Mouse (Mus musculus): ENCODE data around the gene Dennd1b. TPM values are rescaled to one million over a fixed set of nuclear protein-coding genes. Genes with fewer than 3 reads are reported as not detected.

Gene Dennd1b
- polyA plus RNA-seq (2014; fragmentation: Nextera tagmentation; extraction: Ambion mirVana) = 12.2 and 13.3 TPM in 2 replicates

DNA sequence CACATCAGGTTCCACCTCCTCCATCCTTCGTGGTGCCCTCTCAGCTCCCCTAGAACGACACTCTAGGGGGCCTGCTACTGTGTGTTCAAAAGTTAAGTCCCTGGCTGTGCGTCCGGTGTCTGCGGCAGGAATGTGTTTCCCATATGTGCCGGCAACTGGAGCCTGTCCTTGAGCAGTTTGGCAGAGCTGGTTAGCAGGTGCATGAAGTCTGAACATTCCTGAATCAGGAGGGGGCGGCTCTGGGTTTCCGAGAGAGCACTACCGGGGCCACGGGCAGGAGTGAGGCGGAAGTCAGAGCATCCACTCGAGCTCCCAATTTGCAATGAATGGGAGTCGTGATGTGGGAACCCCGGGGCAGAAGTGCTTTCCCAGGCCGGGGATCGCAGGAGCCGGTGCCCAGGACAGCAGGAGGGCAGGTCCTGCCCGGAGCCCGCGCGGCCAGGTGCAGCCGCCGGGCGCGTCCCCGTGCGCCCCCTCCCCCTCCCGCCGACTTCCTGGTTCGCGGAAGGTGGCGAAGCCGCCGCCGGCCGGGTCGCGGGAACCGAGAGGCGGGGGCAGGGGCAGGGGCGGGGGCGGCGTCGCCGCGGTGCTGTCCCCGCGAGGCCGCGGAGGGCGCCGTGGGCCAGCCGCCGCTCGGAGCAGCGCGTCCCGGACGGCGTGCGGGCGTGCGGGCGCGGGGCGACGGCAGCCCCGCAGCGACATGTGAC is at the start of gene Dennd1b:
Gene Dennd1b, plus strand, starts transcription at position 275 of the 707 bp plus-strand sequence.
- WGBS = 2% methylated on average over 29 of the region's 69 CpGs

DNA sequence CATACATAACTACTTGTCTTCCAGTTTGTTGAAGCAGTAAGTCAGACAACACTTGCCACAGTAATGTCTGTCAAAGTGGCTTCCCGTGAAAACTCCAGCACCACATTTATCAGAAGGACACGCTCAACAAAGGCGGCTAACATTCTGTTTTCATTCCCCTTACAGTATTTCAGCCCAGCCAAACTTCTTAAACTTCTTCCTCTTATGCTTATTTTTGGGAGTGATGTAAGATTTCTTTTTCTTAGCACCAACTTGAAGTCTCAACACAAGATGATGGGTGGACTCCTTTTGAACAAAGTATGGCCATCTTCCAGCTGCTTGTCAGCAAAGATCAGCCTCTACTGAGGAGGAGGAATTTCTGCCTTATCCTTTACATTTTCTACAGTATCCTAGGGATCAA is 47.6 kb upstream of the Dennd1b start:
- DNase-seq (ENCODE audit: low spot score, missing footprints) (peak; percentile 68), ATAC-seq (ENCODE audit: low FRiP score) (no peak)
- H3K9me3 ChIP-seq (ENCODE audit: control insufficient read depth, low read length) = no peaks in the 10 kb centered on the region
- H3K27ac ChIP-seq (ENCODE audit: low read depth, low read length) = no peak overlapping the region
- H3K27me3 ChIP-seq (ENCODE audit: control insufficient read depth, insufficient read depth, low read length) = no peaks in the 10 kb centered on the region
- H3K9ac ChIP-seq (ENCODE audit: low read length) = no peak overlapping the region
- H3K36me3 ChIP-seq (ENCODE audit: control insufficient read depth, insufficient read depth, low read length) = no peaks in the 10 kb centered on the region
- H3K4me1 ChIP-seq (ENCODE audit: control insufficient read depth, insufficient read depth, low read length) = no peaks in the 10 kb centered on the region
- H3K4me3 ChIP-seq (ENCODE audit: low read depth, low read length) = no peak overlapping the region
- WGBS = over 99% methylated on average over 3 of the region's 3 CpGs
- H3K4me2 ChIP-seq = no peak overlapping the region

More for the DNA sequence above, at the start of gene Dennd1b:
- Histone ChIP-seq H3K9ac (ENCODE audit: low read length) (peak within 1 kb of the TSS; percentile 95), H3K4me2 (peak within 1 kb of the TSS; percentile 77), H3K27me3 (ENCODE audit: control insufficient read depth, insufficient read depth, low read length) (no peaks in the 10 kb centered on the region), H3K9me3 (ENCODE audit: control insufficient read depth, low read length) (no peaks in the 10 kb centered on the region), H3K27ac (ENCODE audit: low read depth, low read length) (peak within 1 kb of the TSS; percentile 78), H3K4me3 (ENCODE audit: low read depth, low read length) (peak within 1 kb of the TSS; percentile 90), H3K36me3 (ENCODE audit: control insufficient read depth, insufficient read depth, low read length) (no peaks in the 10 kb centered on the region; the same call in 1 of the 2 replicates), H3K4me1 (ENCODE audit: control insufficient read depth, insufficient read depth, low read length) (peaks cover 4% of the 10 kb centered on the region; the same call in 1 of the 2 replicates)
- DNase-seq (ENCODE audit: low spot score, missing footprints) (peak; percentile 95), ATAC-seq (ENCODE audit: low FRiP score) (peak; percentile 84)

DNA sequence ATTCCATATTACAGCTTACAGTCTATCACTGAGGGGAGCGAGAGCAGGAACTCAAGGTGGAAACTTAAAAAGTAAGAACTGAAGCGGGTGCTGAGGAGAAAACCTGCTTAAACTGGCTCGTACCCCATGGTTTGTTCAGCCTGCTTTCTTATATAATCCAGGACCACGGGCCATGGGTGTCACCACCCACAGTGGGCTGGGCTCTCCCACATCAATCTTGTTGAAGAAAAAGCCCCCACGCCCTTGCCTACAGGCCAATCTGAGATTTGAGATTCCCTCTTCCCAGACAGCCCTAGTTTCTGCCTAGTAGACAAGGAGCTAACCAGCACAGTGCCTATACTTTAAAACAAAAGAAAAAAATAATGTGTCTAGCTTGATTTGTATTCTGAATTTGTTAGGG is 43.6 kb upstream of the Dennd1b start:
- DNase-seq (ENCODE audit: low spot score, missing footprints) (peak; percentile 62), ATAC-seq (ENCODE audit: low FRiP score) (no peak)
- H3K27ac ChIP-seq (ENCODE audit: low read depth, low read length) = no peak overlapping the region
- H3K4me2 ChIP-seq = no peak overlapping the region
- no peaks in the 10 kb centered on the region for H3K4me1 ChIP-seq (ENCODE audit: control insufficient read depth, insufficient read depth, low read length)
- H3K4me3 ChIP-seq (ENCODE audit: low read depth, low read length) = no peak overlapping the region
- no peaks in the 10 kb centered on the region for H3K9me3 ChIP-seq (ENCODE audit: control insufficient read depth, low read length)
- no peaks in the 10 kb centered on the region for H3K36me3 ChIP-seq (ENCODE audit: control insufficient read depth, insufficient read depth, low read length)
- 88% methylated on average over 5 of the region's 5 CpGs for WGBS
- H3K9ac ChIP-seq (ENCODE audit: low read length) = no peak overlapping the region
- no peaks in the 10 kb centered on the region for H3K27me3 ChIP-seq (ENCODE audit: control insufficient read depth, insufficient read depth, low read length)

DNA sequence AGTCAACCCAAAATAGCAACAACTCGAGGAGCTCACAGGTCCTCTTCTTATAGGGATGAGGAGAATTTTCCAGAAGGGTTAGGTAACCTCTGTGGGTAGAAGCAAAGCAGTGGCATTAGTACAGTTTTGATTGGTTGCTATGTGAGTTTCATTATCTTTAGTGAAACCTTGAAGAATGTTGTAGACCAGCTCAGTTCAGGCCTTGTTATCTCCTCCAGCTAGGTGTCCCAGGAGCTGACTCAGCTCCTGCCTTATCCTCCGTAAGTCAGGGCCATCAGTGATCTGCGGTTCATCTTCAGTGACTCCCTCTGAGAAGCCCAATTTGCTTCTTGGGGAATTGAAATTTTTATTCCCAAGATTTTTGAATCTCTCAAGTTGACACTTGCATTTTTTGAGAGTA is 43.2 kb upstream of the Dennd1b start:
- no peak overlapping the region for H3K4me3 ChIP-seq (ENCODE audit: low read depth, low read length)
- H3K36me3 ChIP-seq (ENCODE audit: control insufficient read depth, insufficient read depth, low read length) = no peaks in the 10 kb centered on the region
- H3K9me3 ChIP-seq (ENCODE audit: control insufficient read depth, low read length) = no peaks in the 10 kb centered on the region
- H3K27me3 ChIP-seq (ENCODE audit: control insufficient read depth, insufficient read depth, low read length) = no peaks in the 10 kb centered on the region
- 80% methylated on average over 3 of the region's 3 CpGs for WGBS
- DNase-seq (ENCODE audit: low spot score, missing footprints) = no peak
- ATAC-seq (ENCODE audit: low FRiP score) = no peak
- no peaks in the 10 kb centered on the region for H3K4me1 ChIP-seq (ENCODE audit: control insufficient read depth, insufficient read depth, low read length)
- no peak overlapping the region for H3K27ac ChIP-seq (ENCODE audit: low read depth, low read length)
- no peak overlapping the region for H3K4me2 ChIP-seq
- H3K9ac ChIP-seq (ENCODE audit: low read length) = no peak overlapping the region

DNA sequence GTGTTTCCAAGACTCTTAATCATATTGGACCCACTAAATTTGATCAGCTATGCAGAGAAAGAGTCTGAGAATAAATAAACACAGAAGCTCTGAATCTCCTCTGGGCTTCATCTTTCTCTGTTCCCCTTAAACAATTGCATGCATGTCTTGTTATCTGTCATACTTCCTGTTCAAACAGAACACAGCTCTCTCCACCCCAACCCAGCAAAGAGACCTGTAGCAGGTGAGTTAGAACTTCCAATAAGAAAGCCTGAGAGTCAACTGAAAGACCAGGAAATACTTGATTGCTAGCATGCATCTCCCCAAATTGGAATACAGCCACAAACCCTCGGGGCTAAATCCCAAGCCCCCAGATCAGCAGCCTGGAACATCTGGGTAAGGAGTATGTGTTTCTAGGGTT is 42.4 kb upstream of the Dennd1b start:
- no peak for ATAC-seq (ENCODE audit: low FRiP score)
- no peak overlapping the region for H3K4me2 ChIP-seq
- 84% methylated on average over 1 of the region's 1 CpGs for WGBS

DNA sequence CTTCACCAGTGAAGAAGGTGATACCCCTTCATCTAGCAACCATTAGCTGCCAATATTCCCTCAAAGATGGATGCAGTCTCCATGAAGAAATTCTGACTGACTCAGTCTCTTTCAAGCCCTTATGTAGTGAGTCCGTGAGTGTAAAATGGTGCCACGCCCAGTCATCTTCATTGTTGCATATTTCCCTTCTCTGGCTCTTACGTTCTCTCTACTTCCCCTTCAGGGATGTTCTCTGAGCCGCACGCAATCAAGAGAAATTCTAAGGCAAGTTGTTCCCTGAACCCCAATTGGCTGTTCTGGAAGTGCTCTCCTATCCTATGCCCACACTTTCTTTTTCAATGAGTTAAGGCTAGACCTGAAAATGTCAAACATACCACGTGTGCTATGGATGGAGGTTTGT is 40.3 kb upstream of the Dennd1b start:
- 91% methylated on average over 6 of the region's 6 CpGs for WGBS
- Histone ChIP-seq H3K9me3 (ENCODE audit: control insufficient read depth, low read length) (no peaks in the 10 kb centered on the region), H3K4me2 (no peak overlapping the region), H3K9ac (ENCODE audit: low read length) (no peak overlapping the region), H3K4me1 (ENCODE audit: control insufficient read depth, insufficient read depth, low read length) (no peaks in the 10 kb centered on the region), H3K27ac (ENCODE audit: low read depth, low read length) (no peak overlapping the region), H3K4me3 (ENCODE audit: low read depth, low read length) (no peak overlapping the region), H3K36me3 (ENCODE audit: control insufficient read depth, insufficient read depth, low read length) (no peaks in the 10 kb centered on the region), H3K27me3 (ENCODE audit: control insufficient read depth, insufficient read depth, low read length) (no peaks in the 10 kb centered on the region)
- DNase-seq (ENCODE audit: low spot score, missing footprints) (peak; percentile 8), ATAC-seq (ENCODE audit: low FRiP score) (no peak)

More for the DNA sequence above, 42.4 kb upstream of the Dennd1b start:
- Histone ChIP-seq H3K27ac (ENCODE audit: low read depth, low read length) (no peak overlapping the region), H3K4me1 (ENCODE audit: control insufficient read depth, insufficient read depth, low read length) (no peaks in the 10 kb centered on the region), H3K36me3 (ENCODE audit: control insufficient read depth, insufficient read depth, low read length) (no peaks in the 10 kb centered on the region), H3K9me3 (ENCODE audit: control insufficient read depth, low read length) (no peaks in the 10 kb centered on the region), H3K9ac (ENCODE audit: low read length) (no peak overlapping the region), H3K4me3 (ENCODE audit: low read depth, low read length) (no peak overlapping the region), H3K27me3 (ENCODE audit: control insufficient read depth, insufficient read depth, low read length) (no peaks in the 10 kb centered on the region)
- DNase-seq (ENCODE audit: low spot score, missing footprints) = peak; percentile 31

DNA sequence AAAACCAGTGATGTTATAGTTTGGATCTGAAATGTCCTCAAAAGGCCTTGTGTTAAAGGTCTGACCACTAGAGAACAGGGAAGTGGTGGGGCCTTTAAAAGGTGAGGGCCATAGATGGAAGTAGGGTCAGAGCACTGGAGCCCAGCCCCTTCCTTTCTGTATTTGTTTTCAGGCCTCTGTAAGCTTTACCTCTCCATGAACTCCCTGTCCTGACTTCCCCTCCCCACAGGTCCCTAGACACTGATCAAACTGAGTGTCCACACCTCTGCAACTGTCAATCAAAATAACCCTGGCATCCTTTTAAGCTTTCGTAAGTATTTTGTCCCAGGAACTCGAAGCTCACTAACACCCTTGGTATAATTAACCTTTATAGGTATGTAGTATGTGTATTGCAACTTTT is 39.0 kb upstream of the Dennd1b start:
- DNase-seq (ENCODE audit: low spot score, missing footprints) = no peak
- H3K9me3 ChIP-seq (ENCODE audit: control insufficient read depth, low read length) = no peaks in the 10 kb centered on the region
- 85% methylated on average over 2 of the region's 2 CpGs for WGBS
- no peak overlapping the region for H3K27ac ChIP-seq (ENCODE audit: low read depth, low read length)
- no peaks in the 10 kb centered on the region for H3K27me3 ChIP-seq (ENCODE audit: control insufficient read depth, insufficient read depth, low read length)
- no peak overlapping the region for H3K9ac ChIP-seq (ENCODE audit: low read length)
- no peak overlapping the region for H3K4me2 ChIP-seq
- no peak for ATAC-seq (ENCODE audit: low FRiP score)
- H3K4me3 ChIP-seq (ENCODE audit: low read depth, low read length) = no peak overlapping the region
- H3K36me3 ChIP-seq (ENCODE audit: control insufficient read depth, insufficient read depth, low read length) = no peaks in the 10 kb centered on the region
- no peaks in the 10 kb centered on the region for H3K4me1 ChIP-seq (ENCODE audit: control insufficient read depth, insufficient read depth, low read length)

DNA sequence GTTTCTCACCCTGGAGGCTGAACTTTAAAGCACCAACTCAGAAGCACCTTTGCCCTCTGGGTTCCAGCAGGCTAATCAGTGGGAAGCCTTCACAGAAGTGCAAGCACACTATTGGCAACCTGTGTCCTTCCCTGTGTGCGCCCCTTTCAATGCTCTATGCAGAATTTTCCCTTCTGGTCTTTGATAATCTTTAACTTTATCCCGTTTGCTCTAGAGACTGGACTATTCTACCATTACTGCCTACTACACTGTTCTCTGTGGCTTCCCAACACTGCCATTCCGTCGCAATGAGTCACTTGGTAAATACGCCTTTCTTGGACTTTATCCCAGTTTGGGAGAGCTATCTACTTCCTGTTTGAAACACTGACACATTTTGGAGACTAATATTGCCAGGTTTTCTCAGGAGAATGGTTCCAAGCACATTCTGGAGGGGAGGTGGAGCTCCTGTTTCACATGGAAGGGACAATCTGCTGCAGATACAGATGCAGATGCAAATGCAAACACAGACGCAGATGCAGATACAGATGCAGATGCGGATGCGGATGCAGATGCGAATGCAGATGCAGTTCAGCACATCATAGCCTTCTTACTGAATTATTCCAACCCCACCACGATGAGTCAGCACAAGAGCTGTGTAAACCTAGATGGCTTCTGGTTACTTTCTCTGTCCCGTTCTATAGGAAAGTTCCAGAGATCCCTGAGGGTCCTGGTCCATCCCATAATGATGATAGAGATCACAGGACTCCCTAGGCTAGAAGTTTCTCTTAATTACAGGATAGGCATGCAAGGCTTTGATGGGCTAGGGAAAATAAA is 34.4 kb upstream of the Dennd1b start:
- Histone ChIP-seq H3K9ac (ENCODE audit: low read length) (no peak overlapping the region), H3K27ac (ENCODE audit: low read depth, low read length) (no peak overlapping the region), H3K9me3 (ENCODE audit: control insufficient read depth, low read length) (no peaks in the 10 kb centered on the region), H3K27me3 (ENCODE audit: control insufficient read depth, insufficient read depth, low read length) (no peaks in the 10 kb centered on the region), H3K4me2 (no peak overlapping the region), H3K4me1 (ENCODE audit: control insufficient read depth, insufficient read depth, low read length) (no peaks in the 10 kb centered on the region), H3K4me3 (ENCODE audit: low read depth, low read length) (no peak overlapping the region), H3K36me3 (ENCODE audit: control insufficient read depth, insufficient read depth, low read length) (no peaks in the 10 kb centered on the region)
- 85% methylated on average over 11 of the region's 11 CpGs for WGBS
- ATAC-seq (ENCODE audit: low FRiP score) (no peak), DNase-seq (ENCODE audit: low spot score, missing footprints) (no peak)

DNA sequence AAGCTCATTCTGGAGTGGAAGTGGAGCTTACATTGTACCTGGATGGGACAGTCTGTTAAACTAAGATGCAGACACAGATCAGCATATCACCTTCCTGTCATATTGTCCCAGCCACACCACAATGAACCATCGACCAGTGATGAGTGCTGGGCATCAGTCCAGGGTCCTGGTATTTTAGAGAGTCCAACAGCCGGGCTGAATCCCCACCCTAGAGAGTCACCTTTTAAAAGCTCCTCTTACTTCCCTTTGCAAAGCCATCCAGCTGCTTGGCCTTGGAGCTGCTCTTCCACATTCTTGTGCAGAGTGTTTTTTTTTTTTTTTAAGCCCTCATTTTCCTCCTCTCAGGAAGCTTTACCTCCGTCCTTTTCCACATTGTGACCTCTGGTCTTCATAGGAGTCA is 33.2 kb upstream of the Dennd1b start:
- no peak overlapping the region for H3K9ac ChIP-seq (ENCODE audit: low read length)
- no peak overlapping the region for H3K27ac ChIP-seq (ENCODE audit: low read depth, low read length)
- DNase-seq (ENCODE audit: low spot score, missing footprints) = no peak
- no peaks in the 10 kb centered on the region for H3K36me3 ChIP-seq (ENCODE audit: control insufficient read depth, insufficient read depth, low read length)
- H3K9me3 ChIP-seq (ENCODE audit: control insufficient read depth, low read length) = no peaks in the 10 kb centered on the region
- 72% methylated on average over 3 of the region's 3 CpGs for WGBS
- no peak for ATAC-seq (ENCODE audit: low FRiP score)
- no peaks in the 10 kb centered on the region for H3K27me3 ChIP-seq (ENCODE audit: control insufficient read depth, insufficient read depth, low read length)
- H3K4me3 ChIP-seq (ENCODE audit: low read depth, low read length) = no peak overlapping the region
- H3K4me2 ChIP-seq = no peak overlapping the region
- H3K4me1 ChIP-seq (ENCODE audit: control insufficient read depth, insufficient read depth, low read length) = no peaks in the 10 kb centered on the region

All from midbrain, embryonic 11.5 days (tissue).